Mouse (Mus musculus) ES-E14 (cell line): ENCODE results near the gene Homer2.

Experiments used
- CHD2 ChIP-seq: IDR thresholded peaks from 2 replicates; pipeline ENCODE4 v1.6.1; 2014; ENCODE audit warnings: mild to moderate bottlenecking, low read depth, low read length, inconsistent platforms
- HCFC1 ChIP-seq: IDR thresholded peaks from 2 replicates; pipeline ENCODE4 v1.6.1; 2012; ENCODE audit warnings: low read length, inconsistent platforms, borderline replicate concordance; ENCODE audit not compliant: insufficient read depth
- MAFK ChIP-seq: IDR thresholded peaks from 2 replicates; pipeline ENCODE4 v1.6.1; 2014; ENCODE audit warnings: mild to moderate bottlenecking, low read depth, low read length, inconsistent platforms; ENCODE audit not compliant: insufficient read depth
- ZC3H11A ChIP-seq: IDR thresholded peaks from 2 replicates; pipeline ENCODE4 v1.6.1; 2012; ENCODE audit warnings: low read depth, mild to moderate bottlenecking, inconsistent platforms, low read length, borderline replicate concordance

GRCm38 (mm10) chr7:81683779-81684422 lies 23.4 kb downstream of the Homer2 start:
- TF ChIP-seq MAFK (no peak), ZC3H11A (no peak), HCFC1 (no peak), CHD2 (no peak)
